Mouse (Mus musculus): Measurements from ENCODE around the gene Rpap2. TPM values are rescaled to one million over a fixed set of nuclear protein-coding genes. Genes with fewer than 3 reads are reported as not detected.

Rpap2 gene
- polyA plus RNA-seq, 1 experiment from 2014 or later, result 17.5 TPM

DNA sequence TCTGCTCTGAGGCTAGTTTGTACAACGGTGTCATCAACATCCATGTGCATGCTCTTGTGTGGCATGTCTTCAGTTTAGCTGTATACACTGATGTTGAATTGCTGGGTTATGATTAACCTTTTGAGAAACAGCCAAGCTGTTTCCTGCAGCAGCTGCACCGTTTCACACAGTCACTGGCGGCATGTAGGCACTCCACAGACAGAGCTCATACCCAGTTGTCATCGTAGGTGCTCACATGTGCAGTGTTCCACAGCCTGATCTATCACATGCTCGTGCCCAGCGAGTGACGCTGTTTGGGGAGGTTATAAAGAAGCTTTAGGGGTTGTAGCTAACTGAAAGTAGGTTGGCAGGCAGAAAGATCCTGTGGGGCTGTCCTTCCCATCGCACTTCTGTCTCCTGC is 41.2 kb downstream of the Rpap2 start:
- Histone ChIP-seq H3K27ac (no peak overlapping the region; the same call in 1 of the 2 replicates), H3K27me3 (replicated peaks) (no peaks in the 10 kb centered on the region), H3K4me1 (no peaks in the 10 kb centered on the region), H3K9me3 (no peaks in the 10 kb centered on the region), H3K4me2 (no peak overlapping the region), H3K36me3 (no peaks in the 10 kb centered on the region; the same call in 1 of the 2 replicates), H3K4me3 (replicated peaks) (no peak overlapping the region), H3K9ac (no peak overlapping the region)
- peak; percentile 66; the same call in 1 of the 2 replicates for ATAC-seq (ENCODE audit: insufficient read depth, low FRiP score, low read depth)
- WGBS, result 63% methylated on average over 8 of the region's 8 CpGs

GRCm38 (mm10) chr5:107644595-107644994 is 47.4 kb downstream of the Rpap2 start:
- H3K9ac ChIP-seq, result no peak overlapping the region
- H3K9me3 ChIP-seq, result no peaks in the 10 kb centered on the region
- H3K4me2 ChIP-seq, result no peak overlapping the region
- no peak overlapping the region for H3K4me3 ChIP-seq (replicated peaks)
- H3K27ac ChIP-seq, result no peak overlapping the region
- H3K4me1 ChIP-seq, result no peaks in the 10 kb centered on the region
- ATAC-seq (ENCODE audit: insufficient read depth, low FRiP score, low read depth), result no peak
- H3K27me3 ChIP-seq (replicated peaks), result no peaks in the 10 kb centered on the region
- no peaks in the 10 kb centered on the region; the same call in 1 of the 2 replicates for H3K36me3 ChIP-seq
- 82% methylated on average over 2 of the region's 2 CpGs for WGBS

DNA sequence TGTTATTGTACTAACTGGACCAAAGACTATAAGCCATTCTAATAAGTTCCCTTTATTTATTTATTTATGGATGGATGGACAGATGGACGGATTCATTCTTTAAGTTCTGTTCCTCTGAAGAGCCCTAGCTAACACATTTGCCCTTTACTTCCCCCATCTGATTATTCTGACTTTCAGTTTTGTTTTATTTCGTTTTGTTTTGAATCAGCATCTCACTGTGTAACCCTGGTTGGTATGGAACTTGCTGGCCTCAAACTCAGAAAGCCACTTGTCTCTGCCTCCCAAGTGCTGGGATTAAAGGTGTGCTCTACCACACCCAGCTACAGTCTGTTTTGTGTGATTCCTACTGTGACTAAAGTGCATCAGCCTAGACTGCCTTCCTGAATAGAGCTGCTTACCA is 48.8 kb downstream of the Rpap2 start:
- 83% methylated on average over 2 of the region's 2 CpGs for WGBS
- Histone ChIP-seq H3K4me3 (replicated peaks) (no peak overlapping the region), H3K27me3 (replicated peaks) (no peaks in the 10 kb centered on the region), H3K9me3 (no peaks in the 10 kb centered on the region), H3K27ac (no peak overlapping the region), H3K4me1 (no peaks in the 10 kb centered on the region), H3K36me3 (no peaks in the 10 kb centered on the region), H3K9ac (no peak overlapping the region), H3K4me2 (no peak overlapping the region)
- no peak for ATAC-seq (ENCODE audit: insufficient read depth, low FRiP score, low read depth)

GRCm38 (mm10) chr5:107647580-107647979 is 50.4 kb downstream of the Rpap2 start:
- Histone ChIP-seq H3K36me3 (no peaks in the 10 kb centered on the region), H3K27ac (no peak overlapping the region), H3K4me2 (no peak overlapping the region), H3K9ac (no peak overlapping the region), H3K4me3 (replicated peaks) (no peak overlapping the region), H3K9me3 (no peaks in the 10 kb centered on the region), H3K4me1 (no peaks in the 10 kb centered on the region), H3K27me3 (replicated peaks) (no peaks in the 10 kb centered on the region)
- ATAC-seq (ENCODE audit: insufficient read depth, low FRiP score, low read depth), result no peak
- WGBS, result 80% methylated on average over 4 of the region's 4 CpGs

DNA sequence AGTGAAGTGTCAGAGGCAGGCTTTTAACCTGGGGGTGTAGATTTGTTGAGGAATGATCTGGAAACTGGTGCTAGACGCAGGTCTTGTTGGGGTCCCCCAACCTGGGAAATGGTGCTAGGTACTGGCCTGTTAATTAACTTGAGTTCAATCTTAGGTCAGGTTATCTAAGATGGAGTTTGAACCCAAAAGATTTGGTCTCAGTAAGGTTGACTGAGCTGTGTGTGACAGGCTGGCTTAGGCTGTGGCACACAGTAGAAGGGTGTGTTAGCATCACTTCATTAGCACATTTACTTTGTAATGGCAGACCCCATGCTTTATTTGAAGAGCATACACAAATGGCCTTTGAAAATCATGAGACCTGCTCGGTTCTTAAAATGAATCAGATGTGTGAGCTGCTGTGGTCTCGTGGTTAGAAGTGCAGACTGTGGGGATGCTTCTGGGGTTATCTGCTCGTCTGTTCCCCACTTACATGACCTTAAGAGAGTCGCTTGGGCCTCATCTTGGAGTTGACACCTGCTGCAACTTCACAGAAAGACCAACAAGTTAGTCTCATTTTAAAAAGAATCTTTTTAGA is 51.5 kb downstream of the Rpap2 start:
- Histone ChIP-seq H3K4me2 (no peak overlapping the region), H3K4me3 (replicated peaks) (no peak overlapping the region), H3K4me1 (no peaks in the 10 kb centered on the region), H3K9me3 (no peaks in the 10 kb centered on the region), H3K27me3 (replicated peaks) (no peaks in the 10 kb centered on the region), H3K36me3 (no peaks in the 10 kb centered on the region), H3K27ac (no peak overlapping the region), H3K9ac (no peak overlapping the region)
- WGBS, result 63% methylated on average over 5 of the region's 5 CpGs
- no peak for ATAC-seq (ENCODE audit: insufficient read depth, low FRiP score, low read depth)

GRCm38 (mm10) chr5:107649680-107650079 is 52.5 kb downstream of the Rpap2 start:
- no peaks in the 10 kb centered on the region for H3K4me1 ChIP-seq
- ATAC-seq (ENCODE audit: insufficient read depth, low FRiP score, low read depth), result no peak
- WGBS, result 78% methylated on average over 2 of the region's 2 CpGs

DNA sequence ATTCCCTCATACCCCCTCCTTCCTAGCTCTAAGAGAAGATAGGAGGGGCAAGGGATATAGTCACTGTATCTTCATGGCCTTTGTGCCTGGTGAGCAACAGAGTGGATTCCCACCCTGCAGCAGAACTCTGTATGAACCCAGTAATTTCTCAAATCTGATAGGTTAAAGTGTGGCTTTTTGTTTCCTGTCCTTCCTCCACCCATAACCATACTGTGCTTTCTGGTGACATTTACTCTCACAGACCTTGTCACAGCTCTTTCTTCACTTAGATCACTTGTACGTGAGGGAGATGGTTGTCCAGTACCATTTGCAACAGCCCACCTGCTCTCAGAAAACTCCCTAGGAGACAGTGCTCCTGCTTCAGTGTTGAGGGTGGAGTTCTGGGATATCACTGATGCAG is 53.3 kb downstream of the Rpap2 start:
- WGBS, result 77% methylated on average over 1 of the region's 1 CpGs
- Histone ChIP-seq H3K27ac (no peak overlapping the region), H3K4me2 (no peak overlapping the region), H3K9me3 (no peaks in the 10 kb centered on the region), H3K4me3 (replicated peaks) (no peak overlapping the region), H3K4me1 (no peaks in the 10 kb centered on the region), H3K9ac (no peak overlapping the region), H3K36me3 (no peaks in the 10 kb centered on the region), H3K27me3 (replicated peaks) (no peaks in the 10 kb centered on the region)
- no peak for ATAC-seq (ENCODE audit: insufficient read depth, low FRiP score, low read depth)

More at GRCm38 (mm10) chr5:107649680-107650079, 52.5 kb downstream of the Rpap2 start:
- Histone ChIP-seq H3K4me3 (replicated peaks) (no peak overlapping the region), H3K36me3 (no peaks in the 10 kb centered on the region), H3K27ac (no peak overlapping the region), H3K9ac (no peak overlapping the region), H3K27me3 (replicated peaks) (no peaks in the 10 kb centered on the region), H3K4me2 (no peak overlapping the region), H3K9me3 (no peaks in the 10 kb centered on the region)

- H3K27me3 ChIP-seq (replicated peaks), result no peaks in the 10 kb centered on the region
These were observed 55.0 kb downstream of the Rpap2 start for GRCm38 (mm10) chr5:107652055-107652660.

DNA sequence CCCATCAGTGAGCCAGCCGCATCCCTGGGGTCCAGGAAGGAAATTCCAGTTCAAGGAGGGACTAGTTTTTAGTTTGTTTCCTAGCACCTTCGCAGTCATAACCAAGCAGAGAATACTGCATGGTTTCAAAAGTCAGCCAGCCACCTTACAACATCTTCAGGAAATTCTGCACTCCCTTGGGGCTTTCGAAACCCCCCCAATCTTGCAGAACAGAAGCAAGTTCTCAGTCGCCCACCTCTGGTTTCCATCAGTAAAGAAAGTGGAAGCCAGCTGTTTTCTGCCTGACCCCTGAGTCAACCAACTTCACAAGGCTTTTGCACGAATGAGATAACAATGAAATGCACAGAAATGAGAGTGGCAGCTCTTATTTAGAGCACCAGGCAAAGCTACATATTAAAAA is 81.2 kb downstream of the Rpap2 start:
- H3K27ac ChIP-seq, result no peak overlapping the region
- no peaks in the 10 kb centered on the region for H3K9me3 ChIP-seq
- no peak for ATAC-seq (ENCODE audit: insufficient read depth, low FRiP score, low read depth)
- H3K4me3 ChIP-seq (replicated peaks), result no peak overlapping the region
- no peak overlapping the region for H3K9ac ChIP-seq
- no peaks in the 10 kb centered on the region for H3K36me3 ChIP-seq
- H3K27me3 ChIP-seq (replicated peaks), result no peaks in the 10 kb centered on the region
- no peaks in the 10 kb centered on the region for H3K4me1 ChIP-seq
- WGBS, result 52% methylated on average over 5 of the region's 5 CpGs
- no peak overlapping the region for H3K4me2 ChIP-seq

More at GRCm38 (mm10) chr5:107652055-107652660, 55.0 kb downstream of the Rpap2 start:
- no peaks in the 10 kb centered on the region for H3K4me1 ChIP-seq
- no peak overlapping the region for H3K9ac ChIP-seq
- no peak for ATAC-seq (ENCODE audit: insufficient read depth, low FRiP score, low read depth)
- H3K27ac ChIP-seq, result no peak overlapping the region
- H3K4me3 ChIP-seq (replicated peaks), result no peak overlapping the region
- WGBS, result 90% methylated on average over 4 of the region's 4 CpGs
- no peak overlapping the region for H3K4me2 ChIP-seq
- H3K36me3 ChIP-seq, result no peaks in the 10 kb centered on the region
- H3K9me3 ChIP-seq, result no peaks in the 10 kb centered on the region

GRCm38 (mm10) chr5:107681300-107681699 is 84.1 kb downstream of the Rpap2 start:
- H3K4me2 ChIP-seq, result no peak overlapping the region
- ATAC-seq (ENCODE audit: insufficient read depth, low FRiP score, low read depth), result no peak
- H3K9me3 ChIP-seq, result no peaks in the 10 kb centered on the region
- H3K27ac ChIP-seq, result no peak overlapping the region
- H3K4me1 ChIP-seq, result no peaks in the 10 kb centered on the region
- no peak overlapping the region for H3K4me3 ChIP-seq (replicated peaks)
- no peaks in the 10 kb centered on the region for H3K36me3 ChIP-seq
- WGBS, result 70% methylated on average over 5 of the region's 5 CpGs
- H3K27me3 ChIP-seq (replicated peaks), result no peaks in the 10 kb centered on the region
- no peak overlapping the region for H3K9ac ChIP-seq

- no peak for ATAC-seq (ENCODE audit: insufficient read depth, low FRiP score, low read depth)
- H3K4me2 ChIP-seq, result no peak overlapping the region
- H3K4me3 ChIP-seq (replicated peaks), result no peak overlapping the region
- H3K27ac ChIP-seq, result no peak overlapping the region
- WGBS, result 78% methylated on average over 2 of the region's 2 CpGs
- H3K27me3 ChIP-seq (replicated peaks), result 0 out of 2 replicates have a peak, but pooled peaks cover 3% of the 10 kb centered on the region
- H3K9ac ChIP-seq, result no peak overlapping the region
- no peaks in the 10 kb centered on the region for H3K9me3 ChIP-seq
- H3K36me3 ChIP-seq, result no peaks in the 10 kb centered on the region
- H3K4me1 ChIP-seq, result 0 out of 2 replicates have a peak, but pooled peaks cover 4% of the 10 kb centered on the region
These were observed 87.2 kb downstream of the Rpap2 start for GRCm38 (mm10) chr5:107684380-107684779.

DNA sequence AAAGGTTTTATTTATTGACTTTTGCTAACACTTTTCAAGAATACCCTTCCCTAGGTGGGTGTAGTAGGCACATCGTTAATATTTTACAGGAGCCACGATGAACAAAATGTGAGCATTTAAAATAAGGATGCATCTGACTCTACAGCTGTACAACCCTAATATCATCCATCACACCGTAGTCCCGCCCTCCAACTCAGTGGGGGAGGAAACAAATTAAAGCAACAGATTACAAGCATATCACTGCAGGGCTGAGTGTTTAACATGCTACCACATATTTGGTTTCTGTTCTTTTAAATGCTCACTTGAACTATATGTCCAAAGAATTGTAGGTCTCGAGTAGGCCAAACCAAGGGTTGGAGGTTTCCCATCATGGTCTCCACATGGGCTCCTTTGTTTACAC is 90.0 kb downstream of the Rpap2 start:
- WGBS, result 92% methylated on average over 5 of the region's 5 CpGs
- H3K36me3 ChIP-seq, result no peaks in the 10 kb centered on the region

More for the DNA sequence above, 90.0 kb downstream of the Rpap2 start:
- H3K27ac ChIP-seq, result no peak overlapping the region
- no peak overlapping the region for H3K4me2 ChIP-seq
- no peak for ATAC-seq (ENCODE audit: insufficient read depth, low FRiP score, low read depth)
- no peak overlapping the region for H3K9ac ChIP-seq
- 0 out of 2 replicates have a peak, but pooled peaks cover 4% of the 10 kb centered on the region for H3K4me1 ChIP-seq
- 0 out of 2 replicates have a peak, but pooled peaks cover 5% of the 10 kb centered on the region for H3K27me3 ChIP-seq (replicated peaks)
- H3K4me3 ChIP-seq (replicated peaks), result no peak overlapping the region
- no peaks in the 10 kb centered on the region for H3K9me3 ChIP-seq
